Mouse (Mus musculus): ENCODE results near the gene Mfng. TPM values are rescaled to one million over a fixed set of nuclear protein-coding genes. Genes with fewer than 3 reads are reported as not detected.

Mfng gene
- total and polyA plus RNA-seq, 3 experiments = 8.7 to 46.7 (median 18.1) TPM

DNA sequence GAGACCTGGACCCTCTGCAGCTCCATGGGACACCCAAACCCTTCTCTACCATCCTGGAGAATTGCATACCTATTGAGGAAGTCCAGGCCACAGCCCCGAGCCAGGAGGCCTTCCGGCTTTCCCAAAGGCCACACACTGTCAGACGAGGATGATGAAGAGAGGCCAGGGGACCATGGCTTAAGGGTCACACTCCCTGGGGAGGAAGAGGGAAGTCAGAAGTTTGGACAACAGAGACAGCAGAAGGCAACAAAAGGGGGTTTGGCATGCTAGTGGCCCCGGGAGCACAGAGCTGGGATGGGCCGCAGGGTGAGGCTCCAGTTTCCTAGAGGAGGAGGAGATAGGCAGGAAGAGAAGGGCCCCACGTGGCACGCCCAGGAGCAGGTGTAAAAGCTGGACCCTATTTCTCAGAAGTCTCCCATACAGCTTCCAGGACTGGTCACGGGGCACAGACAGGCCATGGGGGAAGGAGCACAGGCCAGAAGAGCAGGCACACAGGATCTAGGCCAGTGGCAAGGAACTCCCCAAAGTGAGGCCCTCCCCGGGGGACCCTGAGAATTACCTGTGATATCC, 14.1 kb upstream of the Mfng start:
- peak; percentile 55 for DNase-seq

DNA sequence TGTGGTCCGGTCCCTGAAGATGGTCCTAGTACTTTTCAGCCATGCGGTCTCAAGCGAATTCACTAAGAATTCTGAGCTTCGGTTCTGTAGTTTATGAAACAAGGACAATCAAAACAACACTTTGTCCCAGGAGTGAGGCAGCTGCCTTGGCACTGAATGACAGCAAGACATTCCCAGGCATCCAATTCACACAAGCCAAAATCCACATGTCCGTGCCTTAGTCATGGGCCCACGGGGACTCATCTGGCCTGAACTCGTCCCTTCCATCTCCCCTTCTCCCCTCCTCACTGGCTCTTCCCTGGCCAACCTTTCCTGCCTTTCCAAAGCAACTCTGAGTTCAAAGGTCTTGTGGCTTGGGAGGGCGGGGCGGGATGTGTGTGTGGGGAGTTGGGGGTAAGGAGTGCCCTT, 13.1 kb upstream of the Mfng start:
- DNase-seq = no peak

DNA sequence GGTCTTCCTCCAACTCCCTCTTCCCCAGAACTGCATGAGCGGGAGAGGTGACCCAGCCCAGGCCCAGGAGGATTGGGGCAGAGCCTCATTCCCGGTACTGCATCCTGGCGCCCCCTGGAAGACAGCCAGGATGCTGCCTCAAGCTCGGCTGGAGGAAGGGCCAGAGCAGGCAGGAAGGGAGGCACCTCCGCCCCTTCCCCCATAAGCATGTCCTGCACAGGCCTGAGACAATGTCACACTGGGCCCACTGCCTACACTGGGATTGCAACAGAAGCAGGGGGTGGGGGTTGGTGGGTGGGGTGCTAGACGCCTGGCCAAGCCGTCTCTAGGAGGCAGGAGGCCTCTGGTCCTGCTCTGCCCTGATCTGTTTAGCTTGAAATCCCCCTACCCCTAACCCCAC, 12.7 kb upstream of the Mfng start:
- peak; percentile 77 for DNase-seq

DNA sequence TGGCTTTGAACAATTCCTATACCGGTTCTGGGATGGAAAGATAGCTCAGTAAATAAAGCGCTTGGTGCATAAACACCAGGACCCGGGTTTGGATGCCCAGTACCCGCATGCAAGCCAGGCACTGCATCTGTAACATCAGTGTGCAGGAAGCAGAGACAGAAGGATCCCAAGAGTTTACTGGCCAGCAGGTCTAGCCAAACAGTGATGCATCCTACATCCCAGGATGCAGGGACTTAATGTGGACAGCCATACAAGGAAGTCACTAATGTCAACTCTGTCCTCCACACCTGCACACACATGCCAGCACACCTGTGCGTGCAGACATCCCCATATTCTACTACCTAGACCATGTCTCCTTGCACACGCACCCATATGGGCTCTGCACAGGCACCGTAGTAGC, 12.0 kb upstream of the Mfng start:
- DNase-seq = no peak

DNA sequence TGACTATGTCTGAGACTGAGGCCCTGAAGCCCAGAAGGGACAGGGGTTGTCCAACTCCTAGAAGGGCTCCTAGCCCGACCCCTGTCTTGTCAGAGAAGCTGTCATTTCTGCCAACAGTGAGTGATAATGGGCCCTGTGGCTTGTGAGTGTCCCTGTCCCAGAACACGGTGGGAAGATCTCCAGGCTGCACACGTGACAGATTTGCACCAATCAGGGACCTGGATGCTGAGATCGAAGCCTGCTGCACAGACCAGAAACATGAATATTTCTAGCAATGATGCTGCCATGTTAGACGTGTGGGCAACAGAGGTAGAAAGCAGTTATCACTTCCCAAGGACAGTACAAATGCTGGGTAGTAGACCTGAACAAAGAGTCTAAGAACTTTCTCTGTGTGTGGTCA, 11.2 kb upstream of the Mfng start:
- no peak for DNase-seq

DNA sequence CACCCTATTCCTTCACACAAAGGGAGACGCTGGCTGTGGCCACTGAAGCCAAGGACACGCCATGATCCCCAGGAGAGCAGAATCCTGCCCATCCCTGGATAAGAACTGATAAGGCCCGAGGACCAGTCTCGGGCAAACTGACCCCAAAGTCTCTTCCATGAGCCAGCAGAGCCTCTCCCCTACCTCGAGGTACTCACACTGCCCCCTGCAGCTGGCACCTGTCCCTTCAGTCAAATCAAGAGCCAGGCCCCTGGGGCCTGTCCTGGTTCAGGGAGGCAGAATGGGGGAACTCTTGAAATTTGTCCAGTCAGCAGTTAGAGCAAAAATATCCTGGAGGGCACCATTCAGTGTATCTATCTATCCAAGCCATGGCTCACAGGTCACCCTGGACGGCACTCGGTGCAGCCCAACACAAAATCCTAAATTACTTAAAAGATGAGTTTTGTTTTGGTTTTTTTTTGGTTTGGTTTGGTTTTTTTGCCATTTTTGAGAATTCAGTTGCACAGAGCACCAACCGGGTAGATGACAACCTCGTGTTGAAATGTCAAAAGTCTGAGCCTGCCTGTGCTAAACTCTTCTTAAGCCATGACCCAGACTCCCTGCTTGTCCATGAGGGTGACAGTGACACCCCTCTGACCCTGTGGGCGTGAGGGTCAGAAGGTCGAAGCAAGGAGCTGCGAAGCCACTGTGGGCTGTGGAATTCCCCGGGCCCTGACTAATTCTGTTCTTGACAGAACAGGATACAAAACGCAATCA, 9.3 kb upstream of the Mfng start:
- DNase-seq = no peak

DNA sequence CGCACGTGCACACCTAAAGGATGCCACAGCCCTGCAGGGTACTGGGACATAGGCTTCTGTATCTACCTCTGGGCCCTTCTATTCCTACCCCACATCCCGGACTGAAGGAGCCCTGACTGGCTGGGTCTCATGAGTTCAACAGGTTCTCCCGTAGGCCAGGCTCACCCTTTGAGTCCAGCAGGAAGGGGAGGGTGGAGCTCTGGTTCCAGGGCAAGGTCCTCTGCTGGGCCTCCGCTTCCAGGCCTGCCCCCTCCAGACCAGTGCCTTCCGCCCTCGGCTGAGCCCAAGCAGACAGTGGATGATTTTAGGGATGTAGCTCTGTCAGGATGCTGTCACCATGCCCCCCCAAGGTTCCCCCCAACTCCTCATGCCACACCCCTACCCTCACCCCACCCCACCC, 7.6 kb upstream of the Mfng start:
- no peak for DNase-seq

DNA sequence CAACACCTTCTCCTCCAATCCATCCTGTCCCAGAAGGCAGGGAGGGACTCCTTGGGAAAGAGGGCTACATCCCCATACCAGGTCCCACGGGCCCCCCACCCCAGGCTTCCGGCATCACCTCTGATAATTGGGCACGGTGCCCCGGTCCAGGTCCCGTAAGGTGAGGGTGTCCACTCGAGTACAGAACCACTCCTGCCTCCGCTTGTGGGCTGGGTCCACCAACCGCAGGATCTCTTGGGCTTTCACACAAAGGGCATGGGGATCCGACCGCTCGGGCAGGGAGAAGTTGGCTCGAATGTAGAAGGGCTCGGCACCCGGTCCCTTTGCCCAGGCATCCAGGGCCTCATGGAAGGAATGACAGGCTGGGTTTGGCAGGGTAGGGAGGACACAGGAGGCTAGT, 7.1 kb upstream of the Mfng start:
- no peak for DNase-seq

DNA sequence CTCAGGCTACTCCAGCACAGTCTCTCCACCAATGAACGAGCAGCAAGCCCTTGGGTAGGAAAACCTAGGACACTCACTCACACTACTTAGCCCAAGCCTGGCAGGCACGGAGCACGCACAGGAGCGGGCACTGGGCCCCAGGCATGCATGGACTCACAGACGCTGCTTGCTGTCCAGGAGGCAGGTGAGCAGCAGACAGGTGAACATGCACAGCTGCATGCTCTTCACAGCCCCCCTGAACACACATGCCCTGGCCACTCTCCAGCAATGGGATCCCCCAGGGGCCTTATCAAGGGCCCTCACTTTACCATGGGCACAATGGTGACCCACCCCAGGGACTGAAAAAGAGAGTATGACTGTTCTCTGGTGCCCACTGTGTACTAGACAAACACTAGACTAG, 6.4 kb upstream of the Mfng start:
- no peak for DNase-seq

DNA sequence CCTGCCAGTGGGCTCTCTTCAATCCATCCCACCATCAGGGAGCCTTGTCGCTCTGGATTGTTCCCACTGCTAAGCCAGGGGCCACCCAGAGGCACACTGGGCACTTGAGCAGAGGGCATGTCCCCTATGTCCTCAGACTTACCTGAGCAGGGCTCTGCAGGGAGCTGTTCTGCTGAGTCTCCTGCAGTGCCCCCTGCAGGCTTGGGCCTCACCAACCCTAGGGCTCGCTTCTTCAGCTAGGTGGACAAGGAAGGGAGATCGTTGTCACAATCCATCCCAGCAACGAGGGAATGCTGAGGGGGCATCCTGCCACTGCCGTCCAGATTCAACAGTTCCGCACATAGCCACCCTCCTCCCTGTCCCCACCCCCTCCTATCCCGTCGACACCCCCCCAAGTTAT, 6.0 kb upstream of the Mfng start:
- DNase-seq = no peak

DNA sequence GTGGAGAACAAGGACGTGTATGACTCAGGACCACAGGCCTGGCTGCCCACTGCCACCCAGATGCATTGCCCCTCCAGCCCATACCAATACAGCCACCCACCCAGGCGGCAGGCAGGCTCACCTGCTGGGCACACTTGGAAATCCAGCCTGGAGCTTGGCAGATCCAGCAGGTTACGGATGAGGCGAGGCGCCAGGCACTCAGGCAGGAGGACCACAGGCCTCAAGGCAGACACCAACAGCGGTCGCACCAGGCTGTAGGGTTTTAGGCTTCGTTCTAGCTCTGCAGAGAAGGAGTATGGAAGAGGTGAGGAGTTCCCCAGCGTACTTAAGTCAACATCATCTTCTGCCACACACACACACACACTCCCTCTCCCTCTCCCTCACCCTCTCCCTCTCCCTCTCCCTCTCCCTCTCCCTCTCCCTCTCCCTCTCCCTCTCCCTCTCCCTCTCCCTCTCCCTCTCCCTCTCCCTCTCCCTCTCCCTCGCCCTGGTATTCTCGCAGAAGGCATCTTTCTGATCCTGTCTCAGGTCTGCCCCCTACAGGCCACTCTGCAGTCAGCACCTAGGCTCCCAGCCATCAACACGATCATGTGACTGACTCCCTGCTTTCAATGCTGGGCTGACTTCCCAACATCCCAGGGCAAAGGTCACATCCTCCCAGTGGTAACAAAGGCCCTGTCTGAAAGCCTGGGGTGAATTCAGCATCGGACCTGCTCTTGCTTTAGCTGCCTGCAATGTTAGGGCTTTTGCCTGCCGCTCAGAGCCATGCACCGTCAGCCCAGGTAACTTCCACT, 5.0 kb upstream of the Mfng start:
- peak; percentile 90 for DNase-seq

DNA sequence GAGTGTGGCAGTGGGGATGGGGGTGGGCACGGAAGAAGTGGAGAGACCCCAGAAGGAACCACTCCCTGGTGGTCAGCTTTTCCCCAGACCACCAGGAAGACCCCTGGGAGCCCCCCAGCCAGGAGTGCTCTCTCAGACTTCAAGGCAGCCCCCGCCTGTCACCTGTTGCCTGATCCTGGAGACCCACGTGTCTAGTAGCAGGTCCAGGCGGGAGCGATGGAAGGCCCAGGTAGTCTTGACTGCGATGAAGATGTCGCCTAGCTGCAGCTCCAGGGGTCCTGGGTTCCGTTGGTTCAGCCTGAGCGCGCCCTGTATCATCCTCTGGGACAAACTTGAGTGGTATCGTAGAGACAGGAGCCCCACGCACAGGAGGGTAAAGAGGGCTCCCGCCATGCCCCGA, 419 bp downstream of the Mfng start:
- no peak for DNase-seq

DNA sequence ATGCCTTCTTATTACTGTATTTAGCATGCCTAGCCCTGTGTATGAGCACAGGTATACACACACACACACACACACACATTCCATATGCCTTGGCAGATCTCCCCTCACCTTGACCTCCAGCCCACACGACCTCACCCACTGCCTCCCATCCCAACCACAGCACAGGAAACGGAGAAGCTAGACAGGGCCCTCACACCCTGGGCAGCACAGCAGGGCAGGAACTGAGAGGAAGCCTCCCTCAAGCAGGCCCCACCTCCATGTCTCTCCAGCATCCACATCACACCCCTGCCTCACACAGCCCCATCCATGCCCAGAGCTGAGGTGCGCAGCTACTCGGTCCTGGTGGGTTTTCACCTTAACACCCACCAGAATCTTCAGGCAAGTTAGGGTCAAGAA, 909 bp downstream of the Mfng start:
- peak; percentile 54 for DNase-seq

DNA sequence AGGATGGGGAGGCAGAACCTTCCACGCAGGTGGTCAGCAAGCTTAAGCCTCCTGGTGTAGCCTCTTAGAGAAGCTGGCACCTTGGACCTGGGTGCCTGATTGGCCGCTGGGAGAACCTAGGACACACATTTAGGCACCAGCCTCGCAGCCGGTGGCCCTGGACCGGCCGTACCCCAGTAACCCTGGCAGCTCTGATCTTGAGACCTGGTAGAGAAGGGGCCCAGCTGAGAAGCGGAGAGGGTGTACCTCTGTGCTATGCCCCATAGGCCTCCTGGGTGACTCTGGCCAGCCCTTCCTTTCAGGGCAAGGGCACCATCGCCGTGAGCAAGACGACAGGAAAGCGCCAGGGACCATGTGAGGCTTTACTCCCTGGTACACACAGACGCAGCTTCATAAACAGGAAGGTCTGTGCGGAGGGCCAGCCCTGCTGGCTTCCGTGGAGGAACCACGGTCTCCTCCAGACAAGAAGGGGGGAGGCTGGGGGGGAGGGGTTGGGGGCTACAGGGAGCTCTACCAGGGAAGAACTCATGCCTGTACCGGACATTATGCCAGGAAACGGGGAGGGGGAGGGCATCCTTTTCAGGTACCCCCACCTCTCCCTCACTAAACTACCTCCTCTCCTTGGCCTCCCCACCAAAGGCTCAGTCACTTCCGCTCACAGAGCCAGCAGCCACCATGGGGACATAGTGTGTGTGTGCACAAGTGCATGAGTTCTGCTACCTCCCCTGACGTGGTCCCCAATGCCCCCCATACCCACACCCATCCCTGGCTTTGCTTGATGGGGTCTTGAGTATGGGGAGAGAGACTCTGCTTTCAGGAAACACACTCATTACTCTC, 1.5 kb downstream of the Mfng start:
- peak; percentile 52 for DNase-seq

DNA sequence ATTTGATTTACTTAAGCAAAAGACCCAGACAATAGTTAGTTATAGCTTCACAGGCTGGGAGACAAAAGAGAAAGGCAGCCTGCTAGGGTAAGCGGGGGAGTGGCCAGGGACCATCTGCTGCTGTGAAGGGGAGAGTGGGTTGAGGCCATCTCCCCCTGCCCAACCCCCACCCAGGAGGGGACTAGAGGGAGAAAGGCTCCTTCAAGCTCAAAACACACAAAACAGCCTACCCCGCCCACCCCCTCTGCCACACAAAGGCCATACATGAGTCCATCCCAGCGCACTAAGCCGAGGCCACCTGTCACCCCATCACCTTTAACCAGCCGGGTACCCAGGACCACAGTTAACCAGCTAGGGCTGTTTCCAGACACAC, 2.3 kb downstream of the Mfng start:
- no peak for DNase-seq

DNA sequence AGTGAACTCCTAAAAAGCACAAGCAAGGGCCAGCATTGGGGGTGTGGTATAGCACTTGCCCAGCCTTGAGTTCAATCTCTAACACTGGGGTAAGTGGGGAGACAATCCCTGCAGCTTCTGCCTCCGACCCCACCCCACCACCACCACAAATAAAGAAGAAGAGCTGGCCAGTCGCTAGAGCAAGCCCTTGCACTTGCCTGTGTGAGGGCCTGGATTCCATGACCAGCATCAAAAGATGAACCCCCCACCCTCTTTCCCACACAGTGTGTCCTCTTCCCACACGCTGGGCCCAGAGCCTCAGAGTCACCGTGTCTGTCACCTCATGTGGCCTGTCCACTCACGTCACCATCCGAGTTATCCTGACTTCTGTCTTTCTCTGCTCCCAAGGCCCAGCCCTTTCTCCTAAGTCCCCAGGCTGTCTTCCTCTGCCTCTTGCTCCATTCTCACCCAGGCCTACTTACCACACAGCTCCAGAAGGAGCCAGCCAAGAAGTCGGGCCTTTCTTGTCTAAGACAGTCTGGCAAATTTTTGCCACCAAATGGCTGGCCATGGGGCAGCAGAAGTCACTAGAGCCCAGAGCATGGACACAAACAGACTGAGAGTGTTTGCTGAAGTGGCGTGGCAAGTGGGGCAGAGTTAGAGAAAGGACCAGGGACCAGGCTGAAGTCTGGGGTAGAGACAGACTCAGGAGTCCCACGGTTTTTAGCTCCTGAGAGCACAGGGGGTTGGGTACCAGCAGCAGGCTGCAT, 2.9 kb downstream of the Mfng start:
- DNase-seq = no peak

DNA sequence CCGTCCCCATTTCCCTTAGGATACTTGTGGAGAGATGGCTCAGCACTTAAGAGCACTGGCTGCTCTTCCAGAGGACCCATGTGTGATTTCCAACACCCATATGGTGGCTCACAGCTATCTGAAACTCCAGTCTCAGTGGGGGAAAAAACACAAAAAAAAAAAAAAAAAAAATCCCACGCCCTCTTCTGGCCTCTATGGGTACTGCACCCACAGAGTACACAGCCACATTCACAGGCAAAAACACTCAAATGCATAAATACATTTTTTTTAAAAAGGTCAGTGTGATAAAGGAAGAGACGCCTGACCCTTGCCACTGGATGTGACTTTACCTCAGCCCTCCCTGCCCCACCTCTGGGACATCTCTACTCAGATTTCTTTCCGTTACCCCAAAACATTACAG, 4.2 kb downstream of the Mfng start:
- no peak for DNase-seq

DNA sequence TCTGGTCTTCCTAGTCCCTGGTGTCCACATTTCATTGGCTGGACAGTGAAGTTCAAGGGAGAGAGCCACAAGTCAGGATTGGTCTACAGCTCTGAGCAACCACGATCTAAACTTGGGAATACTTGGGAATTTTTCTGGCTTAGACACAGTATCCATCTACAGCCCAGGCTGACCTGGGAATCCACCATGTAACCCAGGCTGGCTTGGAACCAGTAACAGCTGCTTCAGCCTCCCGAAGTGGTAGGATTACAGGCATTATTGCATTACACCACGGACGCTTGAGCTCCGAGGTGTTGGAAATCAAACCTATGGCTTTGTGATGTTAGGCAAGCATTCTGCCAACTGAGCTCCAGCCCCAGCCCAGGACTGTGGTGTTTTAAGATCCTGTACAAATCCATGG, 9.6 kb downstream of the Mfng start:
- DNase-seq = no peak

DNA sequence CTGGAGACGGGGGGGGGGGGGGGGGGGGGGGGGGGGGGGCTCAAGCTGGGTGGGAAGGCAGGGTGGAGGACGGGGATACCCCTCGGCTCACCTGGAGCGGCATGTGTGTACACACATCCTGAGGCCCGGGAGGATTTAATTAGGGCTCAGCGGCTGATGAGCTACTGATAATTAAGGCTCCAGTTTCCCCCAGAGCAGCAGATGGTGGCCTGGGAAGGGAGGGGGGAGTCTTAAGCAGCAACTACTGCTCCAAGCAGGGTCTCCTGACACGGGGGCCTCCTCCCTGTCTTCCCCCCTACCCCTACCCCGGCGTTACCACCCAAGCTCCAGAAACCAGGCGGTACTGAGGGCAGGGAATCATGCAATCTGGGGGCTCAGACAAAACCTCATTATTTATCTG, 10.1 kb downstream of the Mfng start:
- DNase-seq = no peak

DNA sequence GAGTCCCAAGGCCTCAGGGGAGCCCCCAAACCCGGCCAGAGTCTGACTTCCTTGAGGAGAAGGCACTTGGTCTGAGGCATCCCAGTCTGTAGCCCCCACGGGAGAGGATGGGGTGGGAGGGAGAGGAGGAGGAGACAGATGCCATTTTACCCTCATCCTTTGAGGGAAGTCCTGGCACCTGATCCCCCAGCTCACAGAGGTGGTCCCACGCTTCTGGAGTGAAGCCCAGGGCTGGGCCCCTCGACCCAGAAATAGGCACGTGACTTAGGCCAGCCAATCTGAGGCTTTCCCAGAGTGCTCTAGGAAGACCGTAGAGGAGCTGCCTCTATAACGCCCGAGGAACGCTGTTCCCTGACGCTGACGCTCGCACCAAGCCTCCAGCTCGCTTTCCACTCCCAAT, 12.2 kb downstream of the Mfng start:
- DNase-seq = no peak

DNA sequence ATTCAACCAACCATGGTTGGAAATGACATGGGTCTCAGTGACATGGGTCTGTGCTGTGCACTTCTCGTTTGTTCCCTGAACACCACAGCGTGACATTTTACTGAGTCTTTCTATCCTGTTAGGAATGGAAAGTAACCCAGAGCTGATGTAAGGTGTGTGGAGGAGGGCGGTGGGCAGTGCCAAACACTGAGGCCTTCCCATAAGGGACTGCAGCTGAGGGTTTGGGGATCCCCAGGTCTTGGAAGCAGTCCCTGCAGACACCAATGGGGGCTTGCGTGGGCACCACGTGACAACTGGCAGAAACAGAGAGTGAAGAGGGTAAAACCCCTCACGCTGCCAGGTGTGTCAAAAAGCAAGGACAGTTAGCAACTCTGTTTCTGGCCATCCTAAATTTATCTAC, 15.1 kb downstream of the Mfng start:
- DNase-seq = no peak
